Mouse (Mus musculus) embryonic facial prominence, embryonic 12.5 days (tissue): Measurements from ENCODE around the gene 4930455H04Rik. TPM values are rescaled to one million over a fixed set of nuclear protein-coding genes. Genes with fewer than 3 reads are reported as not detected.

ENCODE experiments used
- ATAC-seq: fragments of 200-750 bp; cut with Nextera tagmentation; 2 replicates; pipeline ENCODE4 v1.8.0; 2017; ENCODE audit not compliant: insufficient number of reproducible peaks, insufficient read depth, low FRiP score, low TSS enrichment
- H3K27ac ChIP-seq: fragments of 300-500 bp; sonication (generic); 2 replicates; pipeline ENCODE4 v1.5.1; 2016; ENCODE audit warnings: mild to moderate bottlenecking
- H3K27me3 ChIP-seq: fragments of 300-500 bp; sonication (generic); 2 replicates; pipeline ENCODE4 v1.6.1; 2016; ENCODE audit warnings: mild to moderate bottlenecking, moderate library complexity
- H3K36me3 ChIP-seq: fragments of 300-500 bp; sonication (generic); 2 replicates; pipeline ENCODE4 v1.6.1; 2016; ENCODE audit warnings: mild to moderate bottlenecking
- H3K4me1 ChIP-seq: fragments of 300-500 bp; sonication (generic); 2 replicates; pipeline ENCODE4 v1.6.1; 2016
- H3K4me2 ChIP-seq: fragments of 300-500 bp; sonication (generic); replicated peaks from 2 replicates; pipeline ENCODE4 v1.6.1; 2016; ENCODE audit warnings: mild to moderate bottlenecking, moderate library complexity
- H3K4me3 ChIP-seq: fragments of 300-500 bp; sonication (generic); 2 replicates; pipeline ENCODE4 v1.5.1; 2016; ENCODE audit warnings: mild to moderate bottlenecking
- H3K9ac ChIP-seq: fragments of 300-500 bp; sonication (generic); 2 replicates; pipeline ENCODE4 v1.6.1; 2016; ENCODE audit warnings: mild to moderate bottlenecking, moderate library complexity
- H3K9me3 ChIP-seq: fragments of 300-500 bp; sonication (generic); 2 replicates; pipeline ENCODE4 v1.6.1; 2016; ENCODE audit warnings: mild to moderate bottlenecking, moderate library complexity
- whole genome bisulfite sequencing: fragments of 180-500 bp; shearing (Covaris S2); methylation state at CpG from one replicate; pipeline ENCODE4 v1.1.7; 2016; 5-methylcytosine and 5-hydroxymethylcytosine counted together
- polyA plus RNA-seq: library from polyadenylated mRNA; unstranded; fragments of >200 nt; fragmentation: Nextera tagmentation; extraction: Ambion mirVana; gene quantifications from 2 replicates; pipeline ENCODE4 v1.2.1, GENCODE M21; 2016

The 4930455H04Rik gene
- polyA plus RNA-seq, 1 experiment from 2014 or later = not detected

DNA sequence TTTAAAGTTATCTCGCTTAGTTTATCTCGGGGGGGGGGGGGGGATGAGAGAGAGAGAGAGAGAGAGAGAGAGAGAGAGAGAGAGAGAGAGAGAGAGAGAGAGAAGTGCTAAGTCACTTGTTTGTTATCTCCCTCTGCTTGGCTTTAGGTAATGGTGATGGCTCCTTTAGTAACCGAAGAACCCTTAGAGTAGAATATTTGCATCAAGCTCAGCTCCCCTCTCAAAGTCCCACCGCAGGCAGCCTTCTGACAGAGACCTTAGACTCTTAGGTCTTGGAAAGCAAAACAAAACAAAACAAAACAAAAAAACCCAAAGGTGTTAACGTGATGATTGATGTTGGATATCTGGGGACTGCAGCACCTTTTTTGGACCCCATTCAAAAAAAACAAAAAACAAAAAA is 936 bp downstream of the 4930455H04Rik start:
- H3K4me1 ChIP-seq = 0 out of 2 replicates have a peak, but pooled peaks cover 5% of the 10 kb centered on the region
- 21% methylated on average over 5 of the region's 5 CpGs for WGBS
- peak overlapping the region; percentile 39 for H3K4me3 ChIP-seq
- no peak overlapping the region for H3K27ac ChIP-seq
- H3K9ac ChIP-seq = peak overlapping the region; percentile 38; the same call in 1 of the 2 replicates
- peak overlapping the region; percentile 62 for H3K4me2 ChIP-seq
- H3K27me3 ChIP-seq = no peaks in the 10 kb centered on the region
- no peaks in the 10 kb centered on the region for H3K36me3 ChIP-seq
- no peak for ATAC-seq
- no peaks in the 10 kb centered on the region for H3K9me3 ChIP-seq

DNA sequence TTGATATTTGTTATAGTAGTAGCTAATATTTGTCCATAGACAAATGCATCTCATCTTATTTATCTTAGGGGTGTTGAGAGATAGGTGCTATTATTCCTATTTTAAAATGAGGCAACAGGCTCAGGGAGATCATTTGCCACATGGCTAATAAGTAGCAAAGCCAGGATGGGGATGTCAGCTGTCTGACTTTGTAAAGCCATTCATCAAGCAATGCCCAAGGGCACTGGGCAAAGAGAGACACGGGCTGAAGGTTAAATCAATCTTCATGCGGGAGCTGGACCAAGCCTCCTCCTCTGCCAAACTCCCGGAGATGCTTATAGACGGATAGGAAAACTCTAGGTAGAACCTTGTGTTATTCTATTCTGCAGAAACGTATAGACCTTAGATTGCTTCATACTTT is 1.7 kb downstream of the 4930455H04Rik start:
- no peaks in the 10 kb centered on the region for H3K27me3 ChIP-seq
- 0 out of 2 replicates have a peak, but pooled peaks cover 5% of the 10 kb centered on the region for H3K4me1 ChIP-seq
- H3K27ac ChIP-seq = no peak overlapping the region
- H3K9ac ChIP-seq = no peak overlapping the region
- no peaks in the 10 kb centered on the region for H3K9me3 ChIP-seq
- WGBS = 48% methylated on average over 5 of the region's 5 CpGs
- no peak for ATAC-seq
- no peaks in the 10 kb centered on the region for H3K36me3 ChIP-seq
- no peak overlapping the region for H3K4me3 ChIP-seq
- no peak overlapping the region for H3K4me2 ChIP-seq

DNA sequence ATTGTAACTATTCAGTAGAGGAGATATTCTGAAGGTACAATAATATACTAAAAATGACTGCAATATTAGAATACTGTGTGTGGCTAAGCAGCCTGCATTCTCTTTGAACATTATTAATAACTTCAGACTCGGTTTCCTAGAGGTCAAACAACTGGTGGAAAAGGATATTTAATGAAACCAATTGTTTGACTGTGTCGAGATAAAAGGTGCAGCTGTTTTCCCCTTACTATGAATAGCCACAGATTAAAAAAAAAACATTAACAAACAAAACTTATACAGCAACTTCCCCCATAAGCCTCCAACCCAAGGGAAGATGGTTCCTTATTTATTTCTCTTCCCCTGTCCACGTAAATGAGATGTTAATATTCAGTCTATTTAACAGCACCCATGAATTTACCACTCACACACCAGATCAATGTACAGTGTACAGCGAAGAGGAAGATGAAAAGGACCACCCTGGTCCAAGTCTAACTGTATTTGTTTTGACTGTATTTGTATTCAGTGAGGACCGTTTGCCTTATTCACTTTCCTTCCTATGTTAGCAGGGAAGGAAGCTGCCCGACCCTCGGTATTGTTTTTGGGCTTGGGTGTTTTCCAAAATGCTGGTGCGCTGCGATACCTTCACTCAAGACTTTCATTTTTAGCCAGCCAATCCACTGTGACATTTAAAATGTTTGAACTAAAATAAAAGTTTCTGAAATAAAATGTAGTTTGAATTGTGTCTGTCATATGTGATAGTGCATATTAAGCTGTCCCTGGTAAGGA is 13.9 kb downstream of the 4930455H04Rik start:
- no peak for ATAC-seq
- H3K27me3 ChIP-seq = no peaks in the 10 kb centered on the region
- H3K4me1 ChIP-seq = no peaks in the 10 kb centered on the region
- H3K4me3 ChIP-seq = no peak overlapping the region
- no peaks in the 10 kb centered on the region for H3K36me3 ChIP-seq
- H3K4me2 ChIP-seq = no peak overlapping the region
- H3K9ac ChIP-seq = no peak overlapping the region
- no peaks in the 10 kb centered on the region for H3K9me3 ChIP-seq
- H3K27ac ChIP-seq = no peak overlapping the region
- WGBS = 82% methylated on average over 9 of the region's 9 CpGs

DNA sequence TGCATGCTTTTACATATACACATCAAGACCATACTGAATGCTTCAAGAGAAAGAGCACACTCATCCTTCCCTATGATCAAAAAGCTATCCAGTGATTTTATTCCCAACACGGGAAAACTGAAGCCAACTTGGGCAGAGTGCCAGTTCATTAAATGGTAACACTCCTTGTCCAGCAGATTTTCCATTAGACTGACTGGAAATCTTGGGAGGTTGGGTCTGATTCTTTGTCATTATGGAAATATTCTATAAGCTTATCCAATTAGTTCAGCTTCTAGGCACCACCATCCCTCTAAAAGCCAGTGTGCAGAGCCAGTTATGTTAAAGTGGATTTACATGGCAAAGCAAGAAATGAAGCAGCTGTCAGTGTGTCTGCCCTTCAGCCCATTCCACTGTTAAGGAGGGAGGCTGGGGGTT is 17.0 kb downstream of the 4930455H04Rik start:
- Histone ChIP-seq H3K4me2 (no peak overlapping the region), H3K9ac (no peak overlapping the region), H3K4me3 (no peak overlapping the region), H3K36me3 (no peaks in the 10 kb centered on the region), H3K4me1 (no peaks in the 10 kb centered on the region), H3K27me3 (no peaks in the 10 kb centered on the region), H3K27ac (no peak overlapping the region), H3K9me3 (no peaks in the 10 kb centered on the region)
- 43% methylated on average over 1 of the region's 1 CpGs for WGBS
- no peak for ATAC-seq

DNA sequence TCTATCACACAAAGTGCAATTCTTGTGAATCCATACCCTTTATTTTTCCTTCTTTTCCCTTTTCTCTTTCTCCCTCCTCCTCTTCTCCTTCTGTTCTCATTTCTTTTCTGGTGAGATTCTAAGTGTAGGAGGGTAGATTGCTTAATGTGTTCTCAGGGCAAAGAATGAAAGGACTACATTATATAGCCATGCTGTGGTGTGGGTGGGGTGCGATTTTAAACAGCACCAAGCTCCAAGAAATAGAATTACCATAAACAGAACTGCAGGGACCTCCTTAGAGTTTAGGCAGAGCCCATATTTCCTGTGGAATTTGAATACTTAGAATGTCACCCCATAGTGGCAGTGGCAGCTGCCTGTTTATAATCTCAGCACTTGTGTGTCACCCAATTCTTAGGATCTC is 17.7 kb downstream of the 4930455H04Rik start:
- Histone ChIP-seq H3K4me3 (no peak overlapping the region), H3K27me3 (no peaks in the 10 kb centered on the region), H3K9ac (no peak overlapping the region), H3K27ac (no peak overlapping the region), H3K4me1 (no peaks in the 10 kb centered on the region), H3K4me2 (no peak overlapping the region), H3K9me3 (no peaks in the 10 kb centered on the region), H3K36me3 (no peaks in the 10 kb centered on the region)
- ATAC-seq = no peak
- WGBS = 71% methylated on average over 1 of the region's 1 CpGs

DNA sequence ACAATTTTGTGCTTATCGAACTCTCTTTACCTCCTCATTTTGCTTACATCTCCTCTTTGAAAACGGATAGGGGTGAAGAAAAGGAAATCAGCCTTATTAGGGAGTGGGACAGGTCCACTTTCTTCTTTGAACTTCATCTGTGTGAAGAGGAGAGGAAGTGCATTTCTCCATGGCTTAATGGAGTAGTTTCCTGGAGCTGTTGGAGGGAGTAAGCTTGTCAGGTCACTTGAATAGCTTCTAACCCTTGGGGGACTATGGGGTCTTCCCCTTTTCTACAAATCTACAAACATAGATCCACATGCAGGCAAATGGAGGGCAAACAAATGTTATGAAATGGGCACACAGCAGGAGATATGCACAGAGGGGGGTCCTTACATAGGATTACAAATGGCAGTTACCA is 18.4 kb downstream of the 4930455H04Rik start:
- H3K4me1 ChIP-seq = no peaks in the 10 kb centered on the region
- no peak overlapping the region for H3K27ac ChIP-seq
- H3K4me2 ChIP-seq = no peak overlapping the region
- H3K9me3 ChIP-seq = no peaks in the 10 kb centered on the region
- no peaks in the 10 kb centered on the region for H3K27me3 ChIP-seq
- H3K36me3 ChIP-seq = no peaks in the 10 kb centered on the region
- WGBS = 48% methylated on average over 2 of the region's 2 CpGs
- H3K9ac ChIP-seq = no peak overlapping the region
- no peak overlapping the region for H3K4me3 ChIP-seq
- no peak for ATAC-seq

DNA sequence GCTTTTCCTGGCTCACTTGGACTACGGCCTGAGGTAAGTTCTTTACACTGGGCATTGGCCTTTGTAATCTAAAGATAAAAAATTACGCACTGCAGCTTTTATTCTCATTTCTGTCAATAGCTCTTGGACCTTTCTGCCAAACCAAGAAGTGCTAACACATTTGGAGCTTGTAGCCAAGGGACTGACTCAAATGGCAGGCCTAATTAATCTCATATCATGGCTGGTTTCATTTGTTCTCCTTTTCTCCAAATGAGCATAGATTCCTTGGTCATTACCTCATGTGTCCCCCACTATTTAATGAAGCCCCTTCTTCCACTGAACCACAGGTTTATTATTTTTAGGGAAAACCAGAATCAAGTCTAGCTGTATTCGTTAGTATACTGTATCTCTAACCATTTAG is 20.2 kb downstream of the 4930455H04Rik start:
- H3K9me3 ChIP-seq = no peaks in the 10 kb centered on the region
- H3K4me1 ChIP-seq = no peaks in the 10 kb centered on the region
- 86% methylated on average over 3 of the region's 3 CpGs for WGBS
- H3K27me3 ChIP-seq = no peaks in the 10 kb centered on the region
- no peak for ATAC-seq
- no peak overlapping the region for H3K4me3 ChIP-seq
- no peak overlapping the region for H3K9ac ChIP-seq
- no peak overlapping the region for H3K27ac ChIP-seq
- no peak overlapping the region for H3K4me2 ChIP-seq
- no peaks in the 10 kb centered on the region for H3K36me3 ChIP-seq

DNA sequence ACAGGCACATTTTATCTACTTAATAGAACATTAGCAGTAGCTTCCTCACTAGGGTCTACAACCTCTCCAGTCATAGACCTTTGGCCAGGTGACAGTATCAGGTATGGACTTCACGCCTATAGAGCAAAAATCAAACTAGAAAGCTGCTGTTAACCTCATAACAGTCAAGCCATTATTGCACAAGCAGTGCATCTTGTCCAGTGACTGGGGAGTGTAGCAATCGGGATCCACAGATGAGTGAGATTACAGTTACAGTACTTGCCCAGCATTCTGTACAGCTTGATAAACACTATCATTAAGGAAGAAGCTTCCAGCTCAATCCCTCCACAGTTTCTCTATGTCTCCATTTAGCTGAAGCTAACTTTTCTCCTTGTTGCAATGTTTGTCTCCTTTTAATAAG is 23.1 kb downstream of the 4930455H04Rik start:
- H3K4me2 ChIP-seq = no peak overlapping the region
- no peaks in the 10 kb centered on the region for H3K36me3 ChIP-seq
- ATAC-seq = no peak
- no peaks in the 10 kb centered on the region for H3K9me3 ChIP-seq
- WGBS = 89% methylated on average over 2 of the region's 2 CpGs
- H3K27ac ChIP-seq = no peak overlapping the region
- no peak overlapping the region for H3K4me3 ChIP-seq
- H3K9ac ChIP-seq = no peak overlapping the region
- no peaks in the 10 kb centered on the region for H3K4me1 ChIP-seq
- H3K27me3 ChIP-seq = no peaks in the 10 kb centered on the region

DNA sequence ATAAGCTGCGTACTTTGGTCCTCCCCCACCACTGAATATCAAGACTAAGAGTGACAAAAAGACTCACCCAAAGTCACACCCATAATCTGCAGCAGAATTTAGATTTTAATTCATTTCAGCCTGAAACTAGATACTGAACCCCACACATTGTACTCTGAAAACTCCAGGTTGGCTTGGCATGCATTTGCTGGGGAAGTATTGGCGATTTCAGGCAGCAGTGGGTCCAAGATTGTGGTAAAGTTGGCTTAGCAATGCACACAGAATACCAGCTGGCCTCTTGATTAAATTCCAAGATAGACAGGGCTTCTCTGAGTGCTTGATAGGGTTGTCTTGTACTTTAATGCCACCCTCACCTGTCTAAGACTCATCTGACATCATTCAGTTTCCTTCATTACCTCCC is 24.9 kb downstream of the 4930455H04Rik start:
- Histone ChIP-seq H3K4me1 (no peaks in the 10 kb centered on the region), H3K4me3 (no peak overlapping the region), H3K9ac (no peak overlapping the region), H3K27ac (no peak overlapping the region), H3K4me2 (no peak overlapping the region), H3K27me3 (no peaks in the 10 kb centered on the region), H3K9me3 (no peaks in the 10 kb centered on the region), H3K36me3 (no peaks in the 10 kb centered on the region)
- WGBS = 84% methylated on average over 2 of the region's 2 CpGs
- no peak for ATAC-seq

DNA sequence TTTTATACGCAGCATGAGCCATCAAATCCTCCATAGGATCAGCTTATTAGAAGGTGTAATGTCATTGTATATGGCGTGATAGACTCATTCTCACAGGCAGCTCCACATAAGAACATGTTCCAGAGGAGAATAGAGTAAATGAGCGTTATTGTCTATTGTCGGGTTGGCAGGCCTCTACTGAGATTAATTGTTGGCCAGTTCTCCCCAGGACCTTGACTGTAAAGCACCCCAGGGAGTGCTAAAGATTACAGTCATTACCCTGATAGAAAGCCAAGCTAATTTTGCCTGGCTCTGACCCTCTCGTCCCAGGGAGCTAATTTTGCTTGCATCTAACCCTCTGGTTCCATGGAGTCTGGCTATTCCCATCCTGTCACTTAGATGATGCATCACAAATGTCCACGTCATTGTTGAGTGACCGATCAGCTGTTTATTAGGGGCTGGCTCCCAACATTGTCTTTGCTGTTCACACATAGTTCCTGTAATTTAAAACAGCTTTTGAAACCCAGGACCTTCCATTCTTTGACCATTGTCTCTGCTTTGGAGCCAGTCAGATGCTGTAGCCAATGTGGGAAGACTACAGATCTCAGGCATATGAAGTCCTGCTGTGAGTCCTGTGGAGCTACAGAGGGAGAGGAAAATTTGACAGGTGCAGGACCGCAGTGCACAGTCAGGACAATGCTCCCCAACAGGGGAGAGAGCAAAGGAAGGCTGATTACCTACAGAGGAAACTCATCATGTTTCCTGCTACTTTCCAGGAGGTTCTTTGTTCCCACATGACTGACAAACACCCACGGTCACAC is 33.8 kb downstream of the 4930455H04Rik start:
- 56% methylated on average over 9 of the region's 9 CpGs for WGBS
- no peak overlapping the region for H3K4me2 ChIP-seq
- no peaks in the 10 kb centered on the region for H3K36me3 ChIP-seq
- no peaks in the 10 kb centered on the region for H3K4me1 ChIP-seq
- H3K27ac ChIP-seq = no peak overlapping the region
- no peaks in the 10 kb centered on the region for H3K27me3 ChIP-seq
- no peak for ATAC-seq
- H3K9ac ChIP-seq = no peak overlapping the region
- H3K9me3 ChIP-seq = no peaks in the 10 kb centered on the region
- no peak overlapping the region for H3K4me3 ChIP-seq

DNA sequence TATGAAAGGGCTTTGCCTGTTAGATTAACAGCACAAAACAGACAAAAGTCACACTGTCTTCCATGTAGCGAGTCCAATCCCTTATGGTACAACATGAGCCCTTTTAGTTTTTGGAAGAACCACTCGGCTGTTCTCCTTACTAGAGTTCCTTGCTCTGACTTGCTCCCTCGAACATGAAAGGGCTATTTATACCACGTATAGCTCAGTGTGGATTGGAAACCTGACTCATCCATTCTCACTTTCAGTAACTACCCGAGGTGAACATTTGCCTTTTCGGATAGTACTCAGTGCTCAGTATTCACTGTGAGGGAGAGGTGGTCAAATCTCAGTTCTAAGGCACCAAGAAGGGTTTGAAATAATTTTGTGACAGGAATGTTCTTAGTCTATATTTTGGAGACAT is 35.3 kb downstream of the 4930455H04Rik start:
- Histone ChIP-seq H3K27ac (no peak overlapping the region), H3K4me3 (no peak overlapping the region), H3K4me1 (no peaks in the 10 kb centered on the region), H3K9me3 (no peaks in the 10 kb centered on the region), H3K4me2 (no peak overlapping the region), H3K36me3 (no peaks in the 10 kb centered on the region), H3K27me3 (no peaks in the 10 kb centered on the region), H3K9ac (no peak overlapping the region)
- WGBS = 66% methylated on average over 6 of the region's 6 CpGs
- no peak for ATAC-seq

DNA sequence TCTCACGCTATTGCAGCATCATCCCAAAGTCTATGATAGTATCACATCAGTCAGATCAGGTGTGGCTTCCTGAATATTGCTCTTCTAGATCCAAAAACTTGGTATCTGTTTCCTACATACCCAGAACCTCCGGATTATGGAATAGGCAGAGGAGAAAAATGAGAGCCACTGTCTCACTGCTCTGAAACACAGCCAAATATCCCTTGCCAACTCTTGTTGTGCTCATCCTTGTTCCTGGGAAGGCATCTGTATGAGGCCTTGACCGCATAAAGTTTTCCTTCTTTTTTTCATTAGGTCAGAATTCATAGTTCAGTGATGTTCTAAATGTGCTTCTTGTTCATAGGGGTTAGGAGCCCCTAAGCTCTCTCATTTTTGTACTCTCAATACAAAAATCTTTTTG is 38.6 kb downstream of the 4930455H04Rik start:
- Histone ChIP-seq H3K9ac (no peak overlapping the region), H3K4me2 (no peak overlapping the region), H3K36me3 (no peaks in the 10 kb centered on the region), H3K4me3 (no peak overlapping the region), H3K4me1 (no peaks in the 10 kb centered on the region), H3K9me3 (no peaks in the 10 kb centered on the region), H3K27ac (no peak overlapping the region), H3K27me3 (no peaks in the 10 kb centered on the region)
- ATAC-seq = no peak
- 90% methylated on average over 3 of the region's 3 CpGs for WGBS
